Mouse (Mus musculus) spleen, adult 2 months (tissue): Measurements from ENCODE around the gene Ptk7. TPM values are rescaled to one million over a fixed set of nuclear protein-coding genes. Genes with fewer than 3 reads are reported as not detected.

Experiments used
- DNase-seq, 2 experiments: peaks; one replicate each; pipeline versions ENCODE4 v3.0.0 to v3.0.0-alpha.2; 2012 to 2021; ENCODE audit warnings: low spot score in 2 of 2, low read depth in 1 of 2
- H3K27ac ChIP-seq: fragments of 200-500 bp; 2 replicates; pipeline ENCODE4 v1.5.1; 2012; ENCODE audit warnings: low read length, inconsistent platforms; ENCODE audit not compliant: insufficient read depth
- H3K27me3 ChIP-seq: fragments of 200-500 bp; 2 replicates; pipeline ENCODE4 v1.6.1; 2012; ENCODE audit warnings: mild to moderate bottlenecking, moderate library complexity, low read length, inconsistent platforms; ENCODE audit not compliant: control insufficient read depth, insufficient read depth
- H3K36me3 ChIP-seq: fragments of 200-500 bp; 2 replicates; pipeline ENCODE4 v1.6.1; 2012; ENCODE audit warnings: mild to moderate bottlenecking, low read length, inconsistent platforms; ENCODE audit not compliant: control insufficient read depth, insufficient read depth
- H3K4me1 ChIP-seq: fragments of 200-500 bp; 2 replicates; pipeline ENCODE4 v1.6.1; 2011; ENCODE audit warnings: inconsistent platforms; ENCODE audit not compliant: control insufficient read depth, insufficient read depth, insufficient read length
- H3K4me3 ChIP-seq: fragments of 200-500 bp; 2 replicates; pipeline ENCODE4 v1.5.1; 2011; ENCODE audit warnings: mild to moderate bottlenecking, inconsistent platforms; ENCODE audit not compliant: insufficient read depth, insufficient read length; ENCODE audit errors: extremely low read depth
- CTCF ChIP-seq: fragments of 200-500 bp; IDR thresholded peaks from 2 replicates; pipeline ENCODE4 v1.5.1; 2011; ENCODE audit warnings: mild to moderate bottlenecking, inconsistent platforms; ENCODE audit not compliant: insufficient read depth, insufficient read length, insufficient replicate concordance; ENCODE audit errors: extremely low read depth
- POLR2A ChIP-seq: fragments of 200-500 bp; IDR thresholded peaks from 2 replicates; pipeline ENCODE4 v1.6.1; 2011; ENCODE audit warnings: low read depth, low read length, inconsistent platforms
- WGBS: fragments of 180-500 bp; shearing (Covaris S2); methylation state at CpG from one replicate; pipeline ENCODE4 v1.1.7; 2018; 5-methylcytosine and 5-hydroxymethylcytosine counted together
- polyA plus RNA-seq: library from polyadenylated mRNA; depleted of rRNA; stranded (reverse); fragments of >200 nt; gene quantifications from 2 replicates; pipeline ENCODE4 v1.2.3, GENCODE M21; 2012

The Ptk7 gene
- polyA plus RNA-seq, 1 experiment = 8.5 TPM

DNA sequence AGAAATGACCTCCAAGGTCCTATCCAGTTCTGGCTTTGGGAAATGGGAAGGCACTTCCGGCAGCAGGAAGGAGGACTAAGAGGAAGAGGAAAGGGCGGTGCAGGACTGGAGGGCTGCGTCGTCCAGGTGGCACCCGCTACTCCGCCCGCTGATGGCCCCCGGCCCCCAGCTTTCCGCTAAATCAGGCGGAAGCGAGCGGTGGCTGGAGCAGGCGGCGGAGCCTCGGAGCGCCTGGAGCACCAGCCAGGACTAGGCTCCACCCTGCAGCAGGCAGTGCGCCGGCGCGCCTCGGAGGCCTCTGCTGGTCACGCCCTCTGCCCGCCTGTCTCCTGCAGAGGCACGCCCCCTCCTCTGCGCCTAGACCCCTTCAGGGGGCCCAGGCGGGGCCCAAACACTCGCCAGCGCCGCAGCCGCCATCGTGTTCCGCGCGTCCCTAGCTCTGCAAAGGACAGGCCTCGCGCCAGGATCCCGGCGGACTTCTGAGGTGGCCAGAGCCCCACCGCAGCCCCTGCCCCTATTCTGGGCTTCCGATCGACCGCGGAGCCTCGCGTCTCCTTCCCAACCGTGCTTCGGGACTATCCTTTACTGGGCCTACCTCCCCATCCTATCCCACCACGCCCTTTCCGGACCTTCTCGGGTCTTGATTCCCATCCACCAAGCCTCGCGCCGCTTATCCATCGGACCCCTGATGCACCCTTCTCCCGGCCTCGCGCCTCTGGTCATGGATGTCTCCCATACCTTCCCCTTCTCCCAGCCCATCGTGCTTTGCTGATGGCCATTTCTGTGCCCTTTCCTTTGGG is 21.1 kb upstream of the Ptk7 start, which contains the start of gene Cul7:
Gene Cul7 (plus strand): TSS at position 106 of the 800 bp plus-strand sequence.
- peaks cover 2% of the 10 kb centered on the region; the same call in 1 of the 2 replicates for H3K36me3 ChIP-seq
- H3K27ac ChIP-seq = peak within 1 kb of the TSS; percentile 60
- H3K4me3 ChIP-seq = peak within 1 kb of the TSS; percentile 55
- WGBS = under 1% methylated on average over 57 of the region's 58 CpGs
- DNase-seq = peak; percentile 35 to 77
- TF ChIP-seq CTCF = no peak
- TF ChIP-seq POLR2A = no peak; the same call in 1 of the 2 replicates
- H3K4me1 ChIP-seq = peaks cover 14% of the 10 kb centered on the region; the same call in 1 of the 2 replicates
- H3K27me3 ChIP-seq = no peaks in the 10 kb centered on the region

DNA sequence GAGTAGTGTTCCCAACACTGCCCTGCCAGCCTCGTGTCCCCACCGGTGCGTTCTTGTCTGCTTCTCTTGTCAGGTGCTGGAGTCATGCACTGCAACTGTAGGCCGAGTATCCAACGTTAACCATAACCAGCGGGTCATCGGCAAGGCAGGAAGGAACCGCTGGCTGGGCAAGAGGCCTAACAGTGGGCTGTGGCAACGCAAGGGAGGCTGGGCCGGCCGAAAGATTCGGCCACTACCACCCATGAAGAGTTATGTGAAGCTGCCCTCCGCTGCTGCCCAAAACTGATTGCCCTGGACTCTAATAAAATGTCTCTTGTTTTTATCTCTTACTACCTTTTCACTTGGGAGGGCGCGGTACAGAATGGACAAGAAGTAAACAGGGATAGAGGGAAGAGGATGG is 20.5 kb upstream of the Ptk7 start:
- H3K27me3 ChIP-seq = no peaks in the 10 kb centered on the region
- H3K36me3 ChIP-seq = peaks cover 2% of the 10 kb centered on the region; the same call in 1 of the 2 replicates
- DNase-seq = no peak
- H3K4me1 ChIP-seq = peaks cover 17% of the 10 kb centered on the region; the same call in 1 of the 2 replicates
- no peak for TF ChIP-seq POLR2A
- TF ChIP-seq CTCF = no peak
- 53% methylated on average over 15 of the region's 15 CpGs for WGBS
- H3K4me3 ChIP-seq = peak overlapping the region; percentile 55; the same call in 1 of the 2 replicates
- H3K27ac ChIP-seq = peak overlapping the region; percentile 60

DNA sequence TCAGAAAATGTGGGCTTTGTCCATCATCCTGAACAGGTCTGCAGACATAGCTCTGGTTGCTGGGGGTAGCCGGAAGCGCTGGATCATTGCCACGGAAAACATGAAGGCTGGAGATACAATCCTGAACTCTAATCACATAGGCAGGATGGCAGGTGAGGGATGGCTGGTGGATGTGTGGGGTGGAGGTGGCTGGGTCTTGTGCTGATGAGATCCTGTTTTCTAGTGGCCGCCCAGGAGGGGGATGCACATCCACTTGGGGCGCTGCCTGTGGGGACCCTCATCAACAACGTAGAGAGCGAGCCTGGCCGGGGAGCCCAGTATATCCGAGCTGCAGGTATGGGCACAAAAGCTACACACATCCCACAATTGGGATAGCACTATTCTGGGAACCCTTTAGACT is 19.1 kb upstream of the Ptk7 start:
- peaks cover 17% of the 10 kb centered on the region; the same call in 1 of the 2 replicates for H3K4me1 ChIP-seq
- no peak for TF ChIP-seq CTCF
- no peak for TF ChIP-seq POLR2A
- H3K27ac ChIP-seq = no peak overlapping the region
- H3K4me3 ChIP-seq = no peak overlapping the region
- peaks cover 2% of the 10 kb centered on the region; the same call in 1 of the 2 replicates for H3K36me3 ChIP-seq
- H3K27me3 ChIP-seq = no peaks in the 10 kb centered on the region
- no peak for DNase-seq
- 96% methylated on average over 9 of the region's 9 CpGs for WGBS

DNA sequence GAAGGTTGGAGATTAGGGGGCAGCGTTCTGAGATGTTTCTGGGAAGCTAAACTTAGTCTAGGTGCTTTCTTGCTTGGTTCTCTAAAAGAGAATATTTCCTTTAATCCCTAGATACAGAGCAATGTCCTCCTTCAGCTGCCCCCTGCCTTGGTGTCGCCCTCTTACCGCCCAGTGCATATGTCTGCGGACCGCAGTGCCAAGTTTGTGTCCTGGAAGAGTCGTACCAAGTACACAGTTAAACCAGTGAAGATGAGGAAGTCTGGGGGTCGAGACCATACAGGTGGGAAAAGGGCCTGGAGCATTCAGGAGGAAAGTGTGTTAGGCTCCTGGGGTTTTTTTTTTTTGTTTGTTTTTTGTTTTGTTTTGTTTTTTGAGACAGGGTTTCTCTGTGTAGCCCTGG is 18.0 kb upstream of the Ptk7 start:
- no peak overlapping the region for H3K4me3 ChIP-seq
- H3K36me3 ChIP-seq = peaks cover 2% of the 10 kb centered on the region; the same call in 1 of the 2 replicates
- H3K27ac ChIP-seq = no peak overlapping the region
- WGBS = 91% methylated on average over 7 of the region's 7 CpGs
- no peaks in the 10 kb centered on the region for H3K27me3 ChIP-seq
- TF ChIP-seq CTCF = no peak
- TF ChIP-seq POLR2A = no peak
- no peak for DNase-seq
- peaks cover 17% of the 10 kb centered on the region; the same call in 1 of the 2 replicates for H3K4me1 ChIP-seq

DNA sequence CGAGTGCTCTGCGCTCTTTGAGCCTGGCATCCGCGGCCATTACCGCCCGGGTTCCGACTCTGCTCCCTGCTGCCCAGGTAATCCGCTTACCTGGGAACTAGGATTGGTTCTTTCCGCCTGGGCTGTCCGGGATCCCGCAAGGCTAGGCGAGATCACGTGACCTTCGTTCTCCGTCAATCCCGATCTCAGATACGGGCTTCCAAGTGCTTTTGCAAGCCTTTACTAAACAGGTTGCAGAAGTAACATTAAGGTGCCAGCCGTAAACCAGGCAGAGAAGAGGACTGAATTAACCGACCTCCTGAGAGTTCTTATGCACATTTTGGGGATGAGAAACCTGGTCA is 17.0 kb upstream of the Ptk7 start:
- TF ChIP-seq POLR2A = no peak
- no peak for TF ChIP-seq CTCF

DNA sequence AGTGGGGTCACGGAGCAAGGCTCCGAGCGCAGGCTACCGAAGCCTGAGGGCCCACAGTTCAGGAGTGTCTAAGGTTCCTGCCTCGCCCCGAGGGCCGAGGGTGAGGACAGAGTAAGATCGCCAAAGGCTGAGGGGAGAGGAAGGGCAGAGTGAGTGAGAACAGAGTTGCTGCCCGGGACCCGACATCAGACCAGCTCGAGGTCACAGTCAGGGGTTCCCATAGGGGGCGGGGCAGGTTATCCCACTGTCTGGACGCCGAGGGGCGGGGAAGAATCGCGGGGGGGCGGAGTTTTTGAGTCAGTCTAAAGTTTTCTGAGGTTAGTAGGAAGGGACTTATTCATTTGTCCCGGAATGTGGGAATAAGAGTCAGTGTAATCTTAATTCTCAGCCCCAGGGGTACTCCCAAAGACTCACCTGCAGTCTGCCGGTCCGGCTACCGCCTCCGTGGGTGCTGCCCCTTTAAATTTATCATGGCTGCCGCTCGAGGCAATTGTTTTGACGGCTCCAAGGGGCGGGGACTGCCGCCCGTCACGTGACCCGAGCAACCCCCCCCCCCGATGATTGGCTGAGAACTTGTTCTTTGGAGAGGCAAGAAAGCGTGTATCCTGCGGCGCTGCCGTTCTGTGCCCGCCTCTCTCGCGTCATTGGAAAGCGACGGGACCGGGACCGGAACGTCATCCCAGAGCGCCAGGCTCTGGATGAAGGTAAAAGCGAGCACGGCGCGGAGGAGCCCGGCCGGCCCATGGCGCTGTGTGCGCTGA is 16.4 kb upstream of the Ptk7 start, which contains the start of the genes Klc4 and Mrpl2:
Gene Klc4 (minus strand): TSS at position 462 of the 761 bp plus-strand sequence.
Gene Mrpl2 (plus strand): TSS at position 669 of the 761 bp plus-strand sequence.
- WGBS = under 1% methylated on average over 53 of the region's 53 CpGs
- Histone ChIP-seq H3K4me3 (peak within 1 kb of the TSS; percentile 79), H3K4me1 (peaks cover 10% of the 10 kb centered on the region; the same call in 1 of the 2 replicates), H3K36me3 (peaks cover 6% of the 10 kb centered on the region), H3K27ac (peak within 1 kb of the TSS; percentile 78), H3K27me3 (no peaks in the 10 kb centered on the region)
- DNase-seq = peak; percentile 98
- TF ChIP-seq CTCF = no peak
- TF ChIP-seq POLR2A = peak; percentile 75

More for the DNA sequence above, 17.0 kb upstream of the Ptk7 start:
- Histone ChIP-seq H3K36me3 (peaks cover 6% of the 10 kb centered on the region), H3K4me1 (peaks cover 15% of the 10 kb centered on the region; the same call in 1 of the 2 replicates), H3K27me3 (no peaks in the 10 kb centered on the region), H3K27ac (peak overlapping the region; percentile 78), H3K4me3 (peak overlapping the region; percentile 79)
- 1% methylated on average over 19 of the region's 19 CpGs for whole genome bisulfite sequencing
- DNase-seq = no peak
